Mouse (Mus musculus) forebrain, embryonic 11.5 days (tissue): ENCODE data around the gene Pak2. TPM values are rescaled to one million over a fixed set of nuclear protein-coding genes. Genes with fewer than 3 reads are reported as not detected.
"Not testable (repeated sequence)": the region's sequence is repeated elsewhere in the genome, so short reads cannot be mapped to it uniquely, and the experiment has no call there.

Experiments
- ATAC-seq: fragments of 200-750 bp; cut with Nextera tagmentation; replicated peaks from 2 replicates; pipeline ENCODE4 v1.8.0; 2017; ENCODE audit warnings: moderate TSS enrichment; ENCODE audit not compliant: low FRiP score
- DNase-seq: peaks from one replicate; pipeline ENCODE4 v3.0.0-alpha.2; 2017; ENCODE audit warnings: low spot score
- H3K27ac ChIP-seq: fragments of 300-500 bp; sonication (generic); 2 replicates; pipeline ENCODE4 v1.5.1; 2014; ENCODE audit warnings: low read depth, low read length
- H3K27me3 ChIP-seq: fragments of 300-500 bp; sonication (generic); 2 replicates; pipeline ENCODE4 v1.6.1; 2014; ENCODE audit warnings: mild to moderate bottlenecking, low read length, mixed read lengths; ENCODE audit not compliant: control insufficient read depth, insufficient read depth
- H3K36me3 ChIP-seq: fragments of 300-500 bp; sonication (generic); 2 replicates; pipeline ENCODE4 v1.6.1; 2014; ENCODE audit warnings: mild to moderate bottlenecking, low read length, moderate library complexity, mixed read lengths; ENCODE audit not compliant: control insufficient read depth, insufficient read depth
- H3K4me1 ChIP-seq: fragments of 300-500 bp; sonication (generic); replicated peaks from 2 replicates; pipeline ENCODE4 v1.6.1; 2014; ENCODE audit warnings: low read length, mixed read lengths; ENCODE audit not compliant: control insufficient read depth, insufficient read depth
- H3K4me2 ChIP-seq: fragments of 300-500 bp; sonication (generic); 2 replicates; pipeline ENCODE4 v1.6.1; 2014; ENCODE audit warnings: low read depth, mild to moderate bottlenecking, low read length, moderate library complexity, mixed read lengths; ENCODE audit not compliant: severe bottlenecking
- H3K4me3 ChIP-seq: fragments of 300-500 bp; sonication (generic); 2 replicates; pipeline ENCODE4 v1.5.1; 2014; ENCODE audit warnings: low read depth, low read length
- H3K9ac ChIP-seq: fragments of 300-500 bp; sonication (generic); 2 replicates; pipeline ENCODE4 v1.6.1; 2014; ENCODE audit warnings: low read length
- H3K9me3 ChIP-seq: fragments of 300-500 bp; sonication (generic); 2 replicates; pipeline ENCODE4 v1.6.1; 2016; ENCODE audit warnings: low read length, mixed read lengths; ENCODE audit not compliant: control insufficient read depth
- WGBS: fragments of 180-500 bp; shearing (Covaris S2); extraction: QIAGEN DNeasy Blood & Tissue Kit; methylation state at CpG from one replicate; pipeline ENCODE4 v1.1.7; 2014; 5-methylcytosine and 5-hydroxymethylcytosine counted together
- polyA plus RNA-seq: library from polyadenylated mRNA; unstranded; fragments of >200 nt; fragmentation: Nextera tagmentation; extraction: Ambion mirVana; gene quantifications from 2 replicates; pipeline ENCODE4 v1.2.1, GENCODE M21; 2014

Pak2 gene
- polyA plus RNA-seq, 1 experiment from 2014 or later: 53.9 TPM

DNA sequence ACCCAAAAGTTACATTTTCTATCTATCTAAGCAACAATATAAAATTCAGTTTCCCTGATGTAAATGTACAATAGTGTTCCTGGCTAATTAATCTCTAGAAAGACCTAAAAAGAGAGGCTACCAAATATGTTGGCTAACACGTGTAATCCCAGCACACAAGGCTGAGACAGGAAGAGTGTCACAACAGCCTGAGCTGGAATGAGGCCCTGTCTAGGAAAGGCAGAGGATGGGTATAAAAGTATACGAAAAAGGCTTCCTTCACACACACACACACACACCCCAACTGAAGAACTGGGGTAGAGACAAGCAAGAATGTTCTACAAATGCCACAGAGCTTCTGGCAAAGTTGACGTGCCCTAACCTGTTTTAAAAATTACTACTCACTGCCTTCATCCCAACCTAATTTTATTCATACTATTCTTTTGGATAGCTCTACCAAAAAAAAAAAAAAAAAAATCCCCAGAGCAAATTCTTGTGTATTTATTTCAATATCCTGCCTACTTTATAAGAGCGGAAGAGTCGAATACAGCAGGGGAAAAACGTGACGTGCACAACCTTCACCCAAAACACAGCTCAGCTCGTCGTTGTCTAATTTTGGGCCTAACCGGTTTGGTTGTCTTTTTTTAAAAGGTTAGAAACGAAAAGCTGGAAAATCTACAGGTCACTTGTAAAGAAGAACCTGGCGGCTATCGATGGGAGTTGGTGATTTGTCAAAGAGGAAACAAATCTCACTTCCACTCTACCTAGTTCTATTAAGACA, 1.3 kb downstream of the Pak2 start:
- no peaks in the 10 kb centered on the region for H3K27me3 ChIP-seq
- no peak overlapping the region for H3K27ac ChIP-seq
- no peak for ATAC-seq
- H3K9ac ChIP-seq: peak overlapping the region; percentile 99
- peak overlapping the region; percentile 67 for H3K4me2 ChIP-seq
- WGBS: 17% methylated on average over 13 of the region's 13 CpGs
- 0 out of 2 replicates have a peak, but pooled peaks cover 6% of the 10 kb centered on the region for H3K4me1 ChIP-seq
- H3K9me3 ChIP-seq: no peaks in the 10 kb centered on the region
- H3K4me3 ChIP-seq: peak overlapping the region; percentile 98
- no peak for DNase-seq
- no peaks in the 10 kb centered on the region for H3K36me3 ChIP-seq

DNA sequence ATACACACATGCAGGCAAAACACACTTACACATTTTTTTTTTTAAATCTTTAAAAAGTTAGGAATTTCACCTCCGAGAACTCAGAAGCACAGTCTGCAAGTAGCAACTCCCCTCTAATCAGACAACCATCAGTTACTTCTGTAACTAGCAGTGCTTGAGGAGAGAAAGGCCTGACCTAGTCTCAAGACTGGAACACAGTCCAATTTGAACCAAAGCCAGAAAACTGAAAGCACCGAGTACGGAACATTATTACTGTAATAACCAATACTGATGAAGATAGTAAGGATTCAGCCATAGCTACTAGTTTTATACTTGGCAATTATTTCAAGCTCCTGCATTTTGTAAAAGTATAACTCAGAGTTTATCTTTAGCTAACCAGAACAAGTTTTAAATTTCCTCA, 2.7 kb downstream of the Pak2 start:
- DNase-seq (no peak), ATAC-seq (no peak)
- Histone ChIP-seq H3K4me1 (0 out of 2 replicates have a peak, but pooled peaks cover 6% of the 10 kb centered on the region), H3K9ac (no peak overlapping the region), H3K4me3 (no peak overlapping the region), H3K4me2 (no peak overlapping the region), H3K9me3 (no peaks in the 10 kb centered on the region), H3K27me3 (no peaks in the 10 kb centered on the region), H3K27ac (no peak overlapping the region), H3K36me3 (no peaks in the 10 kb centered on the region)
- WGBS: 92% methylated on average over 3 of the region's 3 CpGs

DNA sequence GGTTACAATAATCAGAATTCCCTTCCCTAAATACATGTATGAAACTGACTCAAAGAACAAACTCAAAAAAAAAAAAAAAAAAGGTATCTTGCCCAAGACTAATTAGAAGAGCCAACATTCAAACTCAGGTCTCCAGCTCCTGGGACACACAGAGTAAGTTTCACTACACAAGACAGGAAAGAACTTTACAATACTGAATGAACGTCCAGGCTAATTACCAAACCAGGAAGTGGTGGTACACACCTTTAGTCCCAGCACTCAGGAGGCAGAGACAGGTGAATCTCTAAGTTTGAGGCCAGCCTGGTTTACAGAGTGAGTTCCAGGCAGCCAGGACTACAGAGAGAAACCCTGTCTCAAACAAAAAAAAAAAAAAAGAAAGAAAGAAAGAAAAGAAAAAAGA, 3.4 kb downstream of the Pak2 start:
- no peaks in the 10 kb centered on the region for H3K36me3 ChIP-seq
- H3K27me3 ChIP-seq: no peaks in the 10 kb centered on the region
- H3K4me1 ChIP-seq: 0 out of 2 replicates have a peak, but pooled peaks cover 6% of the 10 kb centered on the region
- ATAC-seq (no peak), DNase-seq (no peak)
- no peak overlapping the region for H3K4me3 ChIP-seq
- no peak overlapping the region for H3K4me2 ChIP-seq
- H3K9ac ChIP-seq: no peak overlapping the region
- no peaks in the 10 kb centered on the region for H3K9me3 ChIP-seq
- WGBS: 59% methylated on average over 1 of the region's 1 CpGs
- H3K27ac ChIP-seq: no peak overlapping the region

GRCm38 (mm10) chr16:32070070-32070469, 9.1 kb downstream of the Pak2 start:
- not testable (repeated sequence) for H3K4me2 ChIP-seq, H3K4me3 ChIP-seq, H3K36me3 ChIP-seq, H3K4me1 ChIP-seq, H3K9me3 ChIP-seq, H3K27ac ChIP-seq, H3K9ac ChIP-seq, H3K27me3 ChIP-seq, ATAC-seq, DNase-seq
- 71% methylated on average over 4 of the region's 4 CpGs for WGBS

GRCm38 (mm10) chr16:32068389-32069300, 10.5 kb downstream of the Pak2 start:
- DNase-seq: no peak
- no peak for ATAC-seq
- H3K27me3 ChIP-seq: no peaks in the 10 kb centered on the region
- H3K9me3 ChIP-seq: no peaks in the 10 kb centered on the region
- H3K4me1 ChIP-seq: no peaks in the 10 kb centered on the region
- H3K36me3 ChIP-seq: no peaks in the 10 kb centered on the region
- no peak overlapping the region for H3K4me2 ChIP-seq
- H3K4me3 ChIP-seq: no peak overlapping the region
- H3K27ac ChIP-seq: no peak overlapping the region
- no peak overlapping the region for H3K9ac ChIP-seq
- 87% methylated on average over 12 of the region's 12 CpGs for WGBS

DNA sequence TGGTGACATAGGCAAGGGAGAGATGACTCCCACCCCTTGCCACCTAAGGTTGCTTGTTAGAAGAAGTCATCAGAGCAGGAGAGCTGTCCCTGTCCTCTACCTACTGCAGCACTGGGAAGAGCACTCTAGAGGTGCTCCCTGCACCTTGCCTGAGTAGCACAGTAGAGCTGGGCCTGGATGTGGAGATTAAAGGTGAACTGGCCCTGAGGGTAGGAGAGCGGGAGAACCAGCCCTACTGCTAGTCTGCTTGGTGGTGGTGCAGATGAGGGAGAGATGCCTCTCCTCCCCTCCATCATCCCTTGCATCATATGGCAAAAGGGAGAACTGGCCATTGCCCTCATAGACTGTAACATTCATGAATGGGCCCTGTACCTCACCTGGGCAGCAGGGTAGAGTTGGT, 12.2 kb downstream of the Pak2 start:
- no peaks in the 10 kb centered on the region for H3K4me1 ChIP-seq
- no peak overlapping the region for H3K27ac ChIP-seq
- no peak overlapping the region for H3K4me3 ChIP-seq
- no peaks in the 10 kb centered on the region for H3K9me3 ChIP-seq
- no peak overlapping the region for H3K9ac ChIP-seq
- H3K36me3 ChIP-seq: no peaks in the 10 kb centered on the region
- no peaks in the 10 kb centered on the region for H3K27me3 ChIP-seq
- 95% methylated on average over 1 of the region's 1 CpGs for WGBS
- H3K4me2 ChIP-seq: no peak overlapping the region
- ATAC-seq (no peak), DNase-seq (no peak)

- Histone ChIP-seq H3K27ac (no peak overlapping the region), H3K9ac (no peak overlapping the region), H3K4me1 (no peaks in the 10 kb centered on the region), H3K9me3 (no peaks in the 10 kb centered on the region), H3K27me3 (no peaks in the 10 kb centered on the region), H3K4me2 (no peak overlapping the region), H3K4me3 (no peak overlapping the region), H3K36me3 (no peaks in the 10 kb centered on the region)
- DNase-seq (no peak), ATAC-seq (no peak)
- whole genome bisulfite sequencing: 92% methylated on average over 7 of the region's 7 CpGs
Observed at GRCm38 (mm10) chr16:32063900-32064299, 15.2 kb downstream of the Pak2 start.

DNA sequence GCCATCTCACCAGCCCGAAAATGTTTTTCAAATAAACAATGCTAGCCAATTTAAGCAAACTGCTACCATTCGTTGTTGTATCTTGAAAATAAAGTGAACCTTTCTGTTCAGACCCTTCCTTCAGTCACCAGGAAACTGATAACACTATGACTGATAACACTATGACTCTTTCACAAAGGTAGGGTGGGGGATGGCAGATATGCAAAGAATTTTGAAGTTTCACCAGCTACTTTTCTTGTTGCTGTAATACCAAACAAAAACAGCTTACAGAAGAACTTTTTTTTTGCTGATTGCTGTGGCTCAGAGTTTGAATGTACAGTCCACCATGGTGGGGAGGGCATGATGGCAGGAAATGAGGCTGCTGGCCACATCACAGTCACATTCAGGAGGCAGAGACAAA, 16.9 kb downstream of the Pak2 start:
- Histone ChIP-seq H3K4me2 (no peak overlapping the region), H3K4me3 (no peak overlapping the region), H3K27ac (no peak overlapping the region), H3K4me1 (no peaks in the 10 kb centered on the region), H3K36me3 (no peaks in the 10 kb centered on the region), H3K27me3 (no peaks in the 10 kb centered on the region), H3K9me3 (no peaks in the 10 kb centered on the region), H3K9ac (no peak overlapping the region)
- 88% methylated on average over 2 of the region's 2 CpGs for WGBS
- DNase-seq (no peak), ATAC-seq (no peak)
